Mouse (Mus musculus) neural tube, embryonic 10.5 days (tissue): Measurements from ENCODE around the gene Dnajc16.

Source experiments
- DNase-seq: peaks from one replicate; pipeline ENCODE4 v3.0.0-alpha.2; 2017; ENCODE audit warnings: low spot score; ENCODE audit errors: extremely low spot score

Gene Dnajc16

GRCm38 (mm10) chr4:141790524-141790990 is at the start of gene Dnajc16:
Dnajc16 (minus strand) TSS chr4:141790931.
- peak; percentile 98 for DNase-seq

DNA sequence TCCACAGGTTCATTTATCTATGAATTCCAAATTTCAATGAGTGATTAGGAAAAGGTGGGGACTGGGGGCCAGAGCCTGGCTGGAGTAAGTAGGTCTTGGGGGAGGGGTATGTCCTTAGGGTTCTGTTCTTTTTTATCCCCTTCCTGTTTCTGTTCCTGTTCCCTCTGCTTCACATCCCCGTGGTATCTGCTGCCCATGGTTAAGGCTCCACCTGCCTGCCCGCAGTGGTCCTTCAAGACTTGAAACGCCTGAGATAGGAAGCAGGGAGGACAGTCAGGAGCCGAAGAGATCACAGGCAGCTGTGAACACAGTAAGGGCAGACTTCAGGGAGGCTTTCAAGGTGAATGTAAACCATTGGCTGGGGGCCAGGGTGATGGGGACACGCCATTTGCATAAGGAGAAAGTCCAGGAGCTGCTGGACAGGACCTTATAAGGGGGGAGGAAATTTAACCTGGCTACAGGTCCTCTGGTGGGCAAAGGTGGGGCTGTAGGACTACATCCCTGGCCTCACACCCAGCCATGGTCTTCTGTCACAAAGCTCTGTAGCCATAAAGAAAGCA is 43.9 kb upstream of the Dnajc16 start:
- no peak for DNase-seq

GRCm38 (mm10) chr4:141833911-141834310 is 43.2 kb upstream of the Dnajc16 start:
- no peak for DNase-seq

GRCm38 (mm10) chr4:141831361-141831760 is 40.6 kb upstream of the Dnajc16 start:
- no peak for DNase-seq

DNA sequence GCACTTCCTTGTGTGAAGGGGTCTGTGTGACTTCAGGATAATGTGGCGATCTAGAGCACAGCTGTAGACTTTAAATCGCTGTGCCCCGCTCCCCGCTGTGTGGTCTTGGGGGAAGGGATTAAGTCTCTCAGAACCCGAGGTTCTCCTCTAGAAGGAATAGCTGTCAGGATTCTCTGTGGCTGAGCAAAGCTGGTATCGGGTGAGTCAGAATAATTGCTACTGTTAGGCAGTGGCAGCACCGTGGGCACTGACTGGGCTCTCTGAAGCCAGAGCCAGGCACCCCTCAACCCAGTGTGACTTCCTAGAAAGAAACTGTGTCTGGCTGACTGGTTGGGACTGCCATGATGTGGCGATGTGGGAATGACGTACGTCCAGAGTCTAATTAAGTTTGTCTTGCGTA is 39.6 kb upstream of the Dnajc16 start:
- DNase-seq: no peak

GRCm38 (mm10) chr4:141828177-141828576 is 37.4 kb upstream of the Dnajc16 start:
- DNase-seq: no peak

- no peak for DNase-seq
Observed at GRCm38 (mm10) chr4:141827401-141827800, 36.7 kb upstream of the Dnajc16 start.

DNA sequence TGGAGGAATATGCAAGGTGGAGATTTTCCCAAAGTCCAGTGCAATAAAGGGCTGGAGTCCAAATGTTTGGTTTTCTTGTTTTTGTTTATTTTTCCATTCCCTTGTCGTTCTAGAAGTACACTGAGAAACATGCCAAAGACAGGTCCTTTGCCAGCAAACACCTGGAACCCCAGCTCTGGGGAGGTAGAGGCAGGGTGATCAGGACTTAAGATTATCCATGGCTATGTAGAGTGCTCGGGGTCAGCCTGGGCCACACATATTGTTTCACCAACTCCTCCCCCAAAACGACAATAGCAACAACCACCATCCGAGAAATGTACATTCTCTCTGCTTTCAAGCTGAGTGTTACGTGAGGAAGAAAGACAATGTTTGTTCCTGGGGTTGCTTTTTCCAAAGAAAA is 35.3 kb upstream of the Dnajc16 start, which contains the start of gene Cela2a:
Gene Cela2a (minus strand): TSS at position 101 of the 400 bp plus-strand sequence.
- no peak for DNase-seq

DNA sequence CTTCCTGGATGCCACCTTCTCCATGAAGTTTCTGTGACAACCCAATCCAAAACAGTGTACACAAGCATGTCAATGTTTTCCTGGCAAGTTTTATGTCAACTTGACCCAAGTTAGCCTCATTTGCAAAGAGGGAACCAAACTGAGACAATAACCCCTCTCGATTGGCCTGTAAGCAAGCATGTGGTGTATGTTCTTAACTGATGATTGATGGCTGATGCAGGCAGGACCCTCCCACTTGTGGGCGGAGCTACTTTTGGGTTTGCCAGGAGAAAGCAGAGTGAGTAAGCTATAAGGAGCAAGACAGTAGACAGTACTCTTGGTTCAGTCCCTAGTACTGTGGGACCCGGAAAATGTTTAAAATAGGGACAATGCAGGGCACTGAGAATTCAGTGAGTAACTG is 32.2 kb upstream of the Dnajc16 start:
- DNase-seq: no peak

DNA sequence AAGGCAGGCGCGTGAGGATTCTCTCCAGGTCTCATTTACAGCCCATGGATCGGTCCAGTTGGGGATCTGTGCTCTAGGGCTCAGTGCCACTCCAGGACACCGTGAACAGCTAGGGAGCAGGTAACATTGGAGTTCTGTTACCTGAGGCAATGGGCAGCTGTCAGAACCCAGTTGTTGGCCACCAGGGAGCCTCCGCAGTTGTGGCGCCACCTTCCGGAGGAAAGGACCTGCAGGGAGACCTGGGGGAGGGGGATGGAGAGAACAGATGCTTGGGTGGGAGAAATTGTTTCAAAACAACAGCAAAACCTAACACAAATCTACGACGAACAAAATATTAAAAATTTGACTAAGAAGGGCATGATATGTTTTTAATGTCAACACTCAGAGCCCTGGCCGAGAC is 31.4 kb upstream of the Dnajc16 start:
- DNase-seq: no peak

DNA sequence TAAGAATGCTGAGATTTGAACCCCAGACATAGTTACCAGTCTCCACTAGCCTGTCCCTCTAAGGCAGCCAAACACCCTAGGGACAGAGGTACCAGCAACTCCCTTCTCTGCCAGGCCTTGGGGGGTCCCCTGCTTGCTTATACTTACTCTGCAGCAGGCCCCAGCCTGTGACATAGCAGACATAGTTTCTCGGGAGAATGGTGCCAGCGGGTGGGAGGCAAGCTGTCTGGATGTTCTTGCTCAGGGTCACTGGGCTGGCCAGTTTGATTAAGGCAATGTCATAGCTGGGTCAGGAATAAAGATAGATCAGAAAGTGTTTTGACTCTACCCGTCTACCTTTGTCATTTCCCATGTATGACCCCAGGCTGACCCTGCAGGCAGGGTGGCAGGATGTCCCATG is 30.4 kb upstream of the Dnajc16 start:
- no peak for DNase-seq

DNA sequence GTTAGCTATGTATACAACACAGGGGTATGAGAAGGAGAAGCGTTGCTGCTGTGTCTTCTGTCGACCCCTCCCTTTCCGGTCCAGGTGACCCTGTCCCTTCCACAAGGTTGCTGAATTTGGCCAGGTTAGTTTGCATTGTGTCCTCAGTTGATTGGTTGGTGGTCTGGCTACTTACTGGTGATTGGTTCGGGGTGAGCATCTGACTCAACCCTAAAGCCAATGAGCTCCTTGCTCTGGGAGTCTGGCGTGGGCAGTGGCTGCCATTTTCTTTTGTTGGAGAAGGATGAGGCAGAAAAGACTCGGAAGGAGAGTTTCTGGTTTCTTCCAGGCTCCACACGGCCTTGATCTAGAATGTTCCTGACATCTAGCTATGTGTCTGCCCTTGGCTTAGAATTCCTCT is 28.6 kb upstream of the Dnajc16 start:
- DNase-seq: no peak

- DNase-seq: no peak
Observed at GRCm38 (mm10) chr4:141818861-141819260, 28.1 kb upstream of the Dnajc16 start.

DNA sequence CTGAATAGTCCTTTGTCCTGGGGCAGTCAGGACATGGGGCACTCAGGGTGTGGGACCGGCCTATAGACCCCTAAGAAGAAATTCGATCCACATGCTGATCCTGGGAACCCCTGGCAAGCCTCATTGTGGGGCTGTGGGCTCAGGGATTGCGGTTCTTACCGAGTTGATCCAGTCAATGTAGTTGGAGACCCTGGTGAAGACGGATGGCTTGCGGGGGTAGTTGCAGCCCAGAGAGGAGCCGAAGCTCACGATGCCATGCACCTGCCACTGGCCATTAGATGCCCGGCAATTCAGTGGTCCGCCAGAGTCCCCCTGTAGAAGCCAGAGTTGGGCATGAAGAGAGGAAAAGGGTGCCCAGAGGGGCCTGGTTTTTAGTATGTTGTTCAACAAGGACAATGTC is 27.0 kb upstream of the Dnajc16 start:
- DNase-seq: no peak

DNA sequence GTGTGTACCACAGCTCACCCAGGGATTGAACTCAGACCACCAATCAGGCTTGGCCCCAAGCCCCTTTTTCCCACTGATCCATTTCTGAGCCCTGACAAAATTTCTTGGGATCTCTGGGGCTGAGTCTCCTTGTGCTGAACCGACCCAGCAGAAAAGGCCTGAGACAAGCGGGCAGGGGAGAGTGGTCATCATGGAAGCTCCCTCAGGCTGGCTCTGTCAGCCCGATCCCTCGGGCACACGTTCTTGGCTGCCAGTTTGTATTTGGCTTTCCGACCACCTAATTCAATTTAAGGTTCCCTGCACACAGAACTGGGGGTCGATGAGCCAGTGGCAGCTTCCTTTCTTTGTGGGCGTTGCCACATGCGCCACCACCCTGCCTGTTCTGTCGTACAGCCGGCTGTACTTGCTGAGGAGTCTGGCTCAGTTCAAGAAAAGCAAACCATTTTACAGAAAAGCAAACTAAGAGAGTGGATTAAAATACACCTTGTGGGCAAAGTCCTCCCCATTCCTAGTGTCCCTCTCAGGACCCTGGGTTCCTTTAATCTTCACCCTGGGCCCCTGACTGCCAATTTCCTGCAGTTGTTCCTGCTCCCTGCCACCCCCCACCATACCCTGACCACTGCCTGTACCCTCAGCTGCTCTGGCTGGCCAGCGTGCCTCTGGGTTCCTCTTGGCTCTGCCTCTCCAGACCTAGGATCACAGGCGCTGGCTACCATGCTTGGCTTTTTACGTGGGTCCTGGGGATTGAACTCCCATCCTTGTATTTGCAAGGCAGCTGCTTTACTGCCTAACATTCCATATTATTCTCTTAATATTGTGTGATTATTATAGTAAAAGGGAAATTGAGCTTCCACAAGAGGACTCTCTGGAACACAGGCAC is 26.3 kb upstream of the Dnajc16 start:
- no peak for DNase-seq

DNA sequence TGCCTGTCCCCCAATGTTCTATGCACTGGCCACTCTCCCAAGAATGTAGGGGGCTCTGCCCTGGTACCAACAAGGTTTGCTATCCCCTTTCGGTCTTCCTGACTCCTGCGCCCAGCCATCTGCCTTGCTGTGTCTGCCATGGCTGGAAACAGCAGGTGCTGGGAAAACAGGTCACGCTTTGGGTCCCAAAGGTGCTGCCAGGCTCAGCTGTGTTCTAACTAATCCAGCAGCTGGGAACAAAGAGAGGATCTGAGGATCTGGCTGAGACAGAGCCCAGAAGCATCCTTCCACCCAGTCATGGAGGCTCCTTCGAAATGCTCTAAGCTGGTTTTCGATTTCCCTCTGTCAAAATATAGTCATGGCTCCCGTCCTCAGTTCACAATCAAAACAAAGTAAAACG is 25.5 kb upstream of the Dnajc16 start:
- DNase-seq: no peak

- DNase-seq: no peak
Observed at GRCm38 (mm10) chr4:141811375-141811774, 20.6 kb upstream of the Dnajc16 start.

- no peak for DNase-seq
Observed at GRCm38 (mm10) chr4:141810975-141811374, 20.2 kb upstream of the Dnajc16 start.

DNA sequence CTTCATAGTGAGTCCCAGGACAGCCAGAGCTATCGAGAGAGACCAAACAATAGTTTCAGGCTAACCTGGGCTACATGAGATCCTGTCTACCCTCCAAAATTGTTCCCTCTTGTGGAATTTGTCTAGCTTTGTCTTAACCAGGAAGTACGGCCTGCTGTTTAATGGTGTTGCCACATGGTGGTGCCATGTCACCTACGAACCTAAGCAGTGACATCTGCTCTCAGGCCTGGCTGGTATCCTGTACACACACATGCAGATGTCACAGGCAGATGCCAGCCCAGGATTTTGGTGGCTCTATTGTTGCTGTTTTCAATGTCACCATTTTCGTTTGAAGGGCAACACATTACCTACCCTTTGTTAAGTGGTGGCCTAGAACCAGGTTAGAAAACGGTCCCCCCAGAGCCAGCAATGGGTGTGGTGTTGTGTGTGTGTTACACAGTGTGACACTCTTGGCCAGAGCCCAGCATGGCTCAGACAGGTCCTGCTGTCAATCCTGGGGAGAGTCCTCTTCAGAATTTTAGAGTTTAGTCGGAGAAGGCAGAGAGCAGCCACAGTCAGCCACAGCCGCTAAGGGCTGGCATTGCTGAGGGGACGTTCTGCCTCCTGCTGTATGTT is 19.2 kb upstream of the Dnajc16 start:
- peak; percentile 37 for DNase-seq

- no peak for DNase-seq
Observed at GRCm38 (mm10) chr4:141805886-141806285, 15.2 kb upstream of the Dnajc16 start.

GRCm38 (mm10) chr4:141804105-141804504 is 13.4 kb upstream of the Dnajc16 start:
- DNase-seq: no peak

- no peak for DNase-seq
Observed at GRCm38 (mm10) chr4:141797545-141797944, 6.8 kb upstream of the Dnajc16 start.
